Mouse (Mus musculus) T-helper 1 cell (primary cell): ENCODE results near the gene Pllp.

ENCODE experiments used
- in situ Hi-C: fragments of 300-600 bp; cut with MboI, MseI; formaldehyde crosslinking; loops from one replicate; pipeline ENCODE4 v1.15.1; 2025; ENCODE audit warnings: high pct_unique_total_duplicates

The Pllp gene

DNA sequence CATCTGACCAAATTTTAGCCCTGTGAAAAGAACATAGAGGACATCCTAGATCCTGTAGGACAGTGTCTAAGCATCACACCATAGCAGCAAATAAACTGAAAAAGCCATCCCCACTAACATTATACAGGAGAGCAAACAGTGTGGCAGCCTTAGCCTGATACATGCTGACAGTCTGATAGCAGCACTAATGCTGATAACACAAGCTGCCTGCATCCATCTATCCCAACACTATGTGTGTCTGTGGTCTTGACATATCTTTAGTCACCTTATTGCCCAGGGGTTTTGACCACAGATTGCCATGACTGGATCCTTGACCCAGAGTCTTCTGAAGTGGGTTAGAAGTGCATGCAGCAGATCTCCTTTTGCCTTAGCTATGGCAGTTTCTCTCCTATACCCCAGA, 41.1 kb downstream of the Pllp start:
- in situ Hi-C loops: no loop called here

DNA sequence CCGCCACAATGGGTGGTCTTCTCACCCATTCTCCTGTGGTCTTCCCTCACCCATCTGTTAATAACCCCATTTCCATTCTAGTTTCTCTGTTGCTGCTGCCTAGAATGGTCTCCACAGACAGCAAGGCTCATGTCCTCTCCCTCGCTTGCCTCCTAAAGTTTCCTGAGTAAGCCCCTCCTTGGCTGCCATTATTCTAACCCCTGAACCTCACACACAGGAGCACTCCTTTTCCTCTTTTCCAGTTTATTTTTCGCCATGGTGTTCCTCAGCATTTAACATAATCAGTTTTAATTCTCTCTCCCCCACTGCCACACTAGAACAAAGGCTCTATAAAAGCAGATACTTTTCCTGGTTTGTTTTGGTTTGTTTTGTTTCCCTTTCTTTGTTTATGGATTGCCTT, 43.1 kb downstream of the Pllp start:
- in situ Hi-C loops: no loop called here

- in situ Hi-C loops: no loop called here
Observed at GRCm38 (mm10) chr8:94649496-94649895, 46.6 kb downstream of the Pllp start.

DNA sequence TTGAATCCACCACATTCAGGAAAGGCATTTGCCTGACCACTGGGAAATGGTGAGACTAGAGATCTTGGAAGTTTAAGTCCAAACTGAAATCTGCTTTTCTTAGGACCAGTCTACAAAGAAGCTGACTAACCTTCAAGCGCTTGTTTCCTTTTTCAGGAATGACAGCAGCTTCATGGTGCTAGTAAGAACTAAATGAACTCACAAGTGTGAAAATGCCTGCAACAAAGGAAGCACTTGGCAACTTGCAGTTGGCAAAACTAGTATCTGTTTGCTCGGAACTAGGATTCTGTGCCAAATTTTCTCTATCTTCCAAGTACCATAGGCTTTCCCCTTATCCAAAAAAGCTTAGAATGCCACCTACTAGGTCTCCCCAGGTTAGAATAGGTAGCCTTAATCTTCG, 49.9 kb downstream of the Pllp start:
- in situ Hi-C loops: no loop called here

- in situ Hi-C loops: no loop called here
Observed at GRCm38 (mm10) chr8:94645202-94645601, 50.9 kb downstream of the Pllp start.

- in situ Hi-C loops: no loop called here
Observed at GRCm38 (mm10) chr8:94641938-94642337, 54.1 kb downstream of the Pllp start.

- in situ Hi-C loops: no loop called here
Observed at GRCm38 (mm10) chr8:94641183-94641582, 54.9 kb downstream of the Pllp start.

GRCm38 (mm10) chr8:94634211-94634610, 61.9 kb downstream of the Pllp start:
- in situ Hi-C loops: no loop called here

- in situ Hi-C loops: no loop called here
Observed at GRCm38 (mm10) chr8:94633564-94634194, 62.4 kb downstream of the Pllp start.
